Mouse (Mus musculus): Measurements from ENCODE around the gene Zbtb9.

Gene Zbtb9

GRCm38 (mm10) chr17:26947231-26948100, 25.5 kb upstream of the Zbtb9 start:
- no peak for DNase-seq

- DNase-seq: peak; percentile 51
Measured at GRCm38 (mm10) chr17:26948316-26949050, 24.5 kb upstream of the Zbtb9 start.

- peak; percentile 40 for DNase-seq
Measured at GRCm38 (mm10) chr17:26949051-26949577, 23.9 kb upstream of the Zbtb9 start.

- no peak for DNase-seq
Measured at GRCm38 (mm10) chr17:26949866-26950265, 23.1 kb upstream of the Zbtb9 start.

GRCm38 (mm10) chr17:26950560-26951288, 22.2 kb upstream of the Zbtb9 start:
- no peak for DNase-seq

- peak; percentile 35 for DNase-seq
Measured at GRCm38 (mm10) chr17:26951406-26951805, 21.6 kb upstream of the Zbtb9 start.

GRCm38 (mm10) chr17:26951952-26952877, 20.8 kb upstream of the Zbtb9 start:
- no peak for DNase-seq

- DNase-seq: no peak
Measured at GRCm38 (mm10) chr17:26953201-26953600, 19.8 kb upstream of the Zbtb9 start.

- DNase-seq: no peak
Measured at GRCm38 (mm10) chr17:26953726-26954125, 19.2 kb upstream of the Zbtb9 start.

- DNase-seq: no peak
Measured at GRCm38 (mm10) chr17:26956309-26956708, 16.7 kb upstream of the Zbtb9 start.

- DNase-seq: no peak
Measured at GRCm38 (mm10) chr17:26956895-26957294, 16.1 kb upstream of the Zbtb9 start.

GRCm38 (mm10) chr17:26957872-26958271, 15.1 kb upstream of the Zbtb9 start:
- no peak for DNase-seq

GRCm38 (mm10) chr17:26958880-26959279, 14.1 kb upstream of the Zbtb9 start:
- DNase-seq: no peak

GRCm38 (mm10) chr17:26959815-26960214, 13.2 kb upstream of the Zbtb9 start:
- DNase-seq: no peak

- no peak for DNase-seq
Measured at GRCm38 (mm10) chr17:26961572-26962240, 11.3 kb upstream of the Zbtb9 start.

GRCm38 (mm10) chr17:26966993-26967392, 6.0 kb upstream of the Zbtb9 start:
- no peak for DNase-seq

- DNase-seq: no peak
Measured at GRCm38 (mm10) chr17:26967477-26967876, 5.5 kb upstream of the Zbtb9 start.

- DNase-seq: no peak
Measured at GRCm38 (mm10) chr17:26968200-26968611, 4.8 kb upstream of the Zbtb9 start.

- DNase-seq: no peak
Measured at GRCm38 (mm10) chr17:26969257-26969656, 3.7 kb upstream of the Zbtb9 start.

GRCm38 (mm10) chr17:26970221-26970620, 2.7 kb upstream of the Zbtb9 start:
- DNase-seq: no peak

GRCm38 (mm10) chr17:26971247-26971905, 1.6 kb upstream of the Zbtb9 start:
- DNase-seq: no peak

All from cerebellum, adult 8-10 months (tissue).